Mouse (Mus musculus) kidney, embryonic 16.5 days (tissue): Measurements from ENCODE around the gene Atp5c1. TPM values are rescaled to one million over a fixed set of nuclear protein-coding genes. Genes with fewer than 3 reads are reported as not detected.

Source experiments
- ATAC-seq: fragments of 200-750 bp; cut with Nextera tagmentation; 2 replicates; pipeline ENCODE4 v1.8.0; 2017; ENCODE audit warnings: moderate TSS enrichment; ENCODE audit not compliant: low FRiP score, low TSS enrichment
- H3K27ac ChIP-seq: fragments of 300-500 bp; sonication (generic); 2 replicates; pipeline ENCODE4 v1.5.1; 2014; ENCODE audit warnings: low read length
- H3K27me3 ChIP-seq: fragments of 300-500 bp; sonication (generic); 2 replicates; pipeline ENCODE4 v1.6.1; 2014; ENCODE audit warnings: low read length, control low read depth, mixed read lengths; ENCODE audit not compliant: insufficient read depth
- H3K36me3 ChIP-seq: fragments of 300-500 bp; sonication (generic); 2 replicates; pipeline ENCODE4 v1.6.1; 2014; ENCODE audit warnings: low read length, control low read depth, mixed read lengths; ENCODE audit not compliant: insufficient read depth
- H3K4me1 ChIP-seq: fragments of 300-500 bp; sonication (generic); 2 replicates; pipeline ENCODE4 v1.6.1; 2014; ENCODE audit warnings: low read length, control low read depth, mixed read lengths; ENCODE audit not compliant: insufficient read depth
- H3K4me2 ChIP-seq: fragments of 300-500 bp; sonication (generic); replicated peaks from 2 replicates; pipeline ENCODE4 v1.6.1; 2014; ENCODE audit warnings: low read depth, low read length
- H3K4me3 ChIP-seq: fragments of 300-500 bp; sonication (generic); 2 replicates; pipeline ENCODE4 v1.5.1; 2014; ENCODE audit warnings: mild to moderate bottlenecking, low read length
- H3K9ac ChIP-seq: fragments of 300-500 bp; sonication (generic); replicated peaks from 2 replicates; pipeline ENCODE4 v1.6.1; 2014; ENCODE audit warnings: low read length
- H3K9me3 ChIP-seq: fragments of 300-500 bp; sonication (generic); 2 replicates; pipeline ENCODE4 v1.6.1; 2016; ENCODE audit warnings: low read length, control low read depth
- WGBS: fragments of 180-500 bp; shearing (Covaris S2); extraction: QIAGEN DNeasy Blood & Tissue Kit; methylation state at CpG from one replicate; pipeline ENCODE4 v1.1.7; 2014; 5-methylcytosine and 5-hydroxymethylcytosine counted together
- polyA plus RNA-seq: library from polyadenylated mRNA; unstranded; fragments of >200 nt; fragmentation: Nextera tagmentation; extraction: Ambion mirVana; gene quantifications from 2 replicates; pipeline ENCODE4 v1.2.1, GENCODE M21; 2015

Gene Atp5c1
- polyA plus RNA-seq, 1 experiment from 2014 or later: 740 TPM

DNA sequence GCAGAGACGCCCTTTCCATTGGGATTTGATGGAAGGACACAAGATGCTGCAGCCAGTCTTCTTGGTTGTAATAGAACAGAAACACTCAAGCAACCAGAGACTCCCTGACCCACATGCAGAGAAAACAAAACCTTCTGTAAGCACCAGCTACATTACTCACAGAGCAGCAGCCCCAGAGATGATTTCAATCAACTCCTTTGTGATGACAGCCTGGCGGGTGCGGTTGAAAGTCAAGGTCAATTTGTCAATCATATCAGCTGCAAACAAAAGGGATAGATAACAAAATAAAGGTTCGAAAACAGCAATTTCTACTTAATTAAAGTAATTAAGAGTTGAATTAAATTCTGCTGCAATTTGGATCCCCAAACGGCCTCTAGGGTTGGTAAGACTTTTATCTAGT, 21.5 kb downstream of the Atp5c1 start:
- no peaks in the 10 kb centered on the region for H3K4me1 ChIP-seq
- WGBS: 93% methylated on average over 5 of the region's 5 CpGs
- H3K27ac ChIP-seq: no peak overlapping the region
- ATAC-seq: no peak
- H3K4me2 ChIP-seq: no peak overlapping the region
- H3K9ac ChIP-seq: no peak overlapping the region
- no peaks in the 10 kb centered on the region for H3K27me3 ChIP-seq
- H3K4me3 ChIP-seq: no peak overlapping the region
- H3K9me3 ChIP-seq: no peaks in the 10 kb centered on the region
- H3K36me3 ChIP-seq: peaks cover 78% of the 10 kb centered on the region

GRCm38 (mm10) chr2:10051996-10052395, 28.3 kb downstream of the Atp5c1 start:
- Histone ChIP-seq H3K36me3 (peaks cover 25% of the 10 kb centered on the region), H3K4me2 (no peak overlapping the region), H3K4me1 (peaks cover 12% of the 10 kb centered on the region), H3K27me3 (no peaks in the 10 kb centered on the region), H3K9ac (no peak overlapping the region), H3K9me3 (no peaks in the 10 kb centered on the region), H3K27ac (no peak overlapping the region), H3K4me3 (no peak overlapping the region)
- no peak for ATAC-seq
- WGBS: 100% methylated on average over 1 of the region's 1 CpGs

DNA sequence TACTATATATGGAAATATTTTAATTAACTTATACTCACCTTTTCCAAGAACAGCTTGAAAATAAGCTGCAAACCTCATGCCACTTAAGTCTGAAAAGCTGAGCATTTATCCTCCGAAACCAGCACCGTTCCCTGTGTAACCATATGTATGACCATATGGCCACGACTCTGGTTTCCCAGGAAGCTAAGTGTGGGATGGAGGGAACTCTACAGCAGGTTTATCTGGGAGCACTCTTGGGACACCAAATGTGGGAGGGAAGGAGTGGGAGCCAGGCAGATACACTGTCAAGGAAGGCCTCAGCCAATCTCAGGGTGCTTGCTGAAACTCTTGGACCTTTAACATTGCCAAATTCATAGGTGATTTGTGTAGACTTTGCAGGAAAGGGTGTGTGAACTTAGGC, 29.4 kb downstream of the Atp5c1 start:
- Histone ChIP-seq H3K4me2 (no peak overlapping the region), H3K4me1 (peaks cover 14% of the 10 kb centered on the region), H3K4me3 (no peak overlapping the region), H3K9ac (no peak overlapping the region), H3K27me3 (no peaks in the 10 kb centered on the region), H3K9me3 (no peaks in the 10 kb centered on the region), H3K27ac (no peak overlapping the region), H3K36me3 (peaks cover 18% of the 10 kb centered on the region)
- WGBS: 74% methylated on average over 3 of the region's 3 CpGs
- ATAC-seq: no peak

- no peaks in the 10 kb centered on the region for H3K9me3 ChIP-seq
- no peak overlapping the region for H3K27ac ChIP-seq
- no peaks in the 10 kb centered on the region for H3K27me3 ChIP-seq
- H3K4me3 ChIP-seq: peak overlapping the region; percentile 92
- 0 out of 2 replicates have a peak overlapping the region, but pooled peaks have one; percentile 17 for H3K9ac ChIP-seq
- no peak for ATAC-seq
- H3K4me1 ChIP-seq: peaks cover 14% of the 10 kb centered on the region
- peak overlapping the region; percentile 62 for H3K4me2 ChIP-seq
- WGBS: 11% methylated on average over 10 of the region's 10 CpGs
- peaks cover 7% of the 10 kb centered on the region for H3K36me3 ChIP-seq
Observed at GRCm38 (mm10) chr2:10049456-10049855, 30.9 kb downstream of the Atp5c1 start.

- Histone ChIP-seq H3K27ac (no peak within 1 kb of the TSS), H3K27me3 (no peaks in the 10 kb centered on the region), H3K4me3 (peak within 1 kb of the TSS; percentile 92), H3K4me2 (peak within 1 kb of the TSS; percentile 81), H3K36me3 (no peaks in the 10 kb centered on the region), H3K4me1 (peaks cover 14% of the 10 kb centered on the region), H3K9me3 (no peaks in the 10 kb centered on the region), H3K9ac (peak within 1 kb of the TSS; percentile 87)
- peak; percentile 94 for ATAC-seq
- under 1% methylated on average over 36 of the region's 36 CpGs for WGBS
Observed at GRCm38 (mm10) chr2:10048461-10048860, 31.8 kb downstream of the Atp5c1 start, which contains the start of gene Taf3. Taf3 (minus strand) TSS chr2:10048596.

DNA sequence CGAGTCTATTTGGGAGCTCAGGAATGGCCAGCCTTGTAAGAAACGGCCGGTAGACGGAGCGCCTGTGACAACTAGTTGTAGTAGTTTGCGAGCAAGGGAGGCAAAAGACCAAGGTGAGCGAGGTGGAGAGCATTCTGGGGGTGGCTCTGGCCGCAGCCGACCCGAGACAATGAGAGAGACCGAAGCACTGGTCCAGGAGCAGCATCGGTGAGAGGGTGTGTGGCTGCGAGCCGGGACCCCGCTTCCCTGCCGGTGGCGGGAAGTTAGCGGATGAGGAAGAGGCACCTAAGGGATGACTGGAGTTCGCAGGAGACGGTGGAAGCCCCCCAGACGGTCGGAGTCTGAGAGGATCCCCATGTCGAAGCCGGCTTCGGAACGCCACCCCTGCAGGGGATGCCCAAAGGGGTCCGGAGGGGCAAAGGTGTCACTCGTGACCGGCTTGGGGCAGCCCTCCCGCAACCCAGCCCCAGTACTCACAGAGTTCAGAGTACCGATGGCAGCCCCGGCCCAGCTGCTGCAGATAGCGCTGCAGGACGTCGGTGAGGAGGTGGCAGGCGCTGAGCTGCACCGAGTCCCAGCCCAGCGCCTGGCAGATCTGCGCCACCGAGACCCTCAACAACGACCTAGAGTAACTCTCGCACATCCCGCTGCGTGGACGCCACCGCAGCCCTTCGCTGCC, 32.4 kb downstream of the Atp5c1 start:
- Histone ChIP-seq H3K9ac (peak overlapping the region; percentile 87), H3K4me1 (peaks cover 14% of the 10 kb centered on the region), H3K27me3 (no peaks in the 10 kb centered on the region), H3K27ac (no peak overlapping the region), H3K9me3 (no peaks in the 10 kb centered on the region), H3K4me2 (peak overlapping the region; percentile 81), H3K4me3 (peak overlapping the region; percentile 92), H3K36me3 (no peaks in the 10 kb centered on the region)
- peak; percentile 81 for ATAC-seq
- WGBS: under 1% methylated on average over 47 of the region's 47 CpGs

DNA sequence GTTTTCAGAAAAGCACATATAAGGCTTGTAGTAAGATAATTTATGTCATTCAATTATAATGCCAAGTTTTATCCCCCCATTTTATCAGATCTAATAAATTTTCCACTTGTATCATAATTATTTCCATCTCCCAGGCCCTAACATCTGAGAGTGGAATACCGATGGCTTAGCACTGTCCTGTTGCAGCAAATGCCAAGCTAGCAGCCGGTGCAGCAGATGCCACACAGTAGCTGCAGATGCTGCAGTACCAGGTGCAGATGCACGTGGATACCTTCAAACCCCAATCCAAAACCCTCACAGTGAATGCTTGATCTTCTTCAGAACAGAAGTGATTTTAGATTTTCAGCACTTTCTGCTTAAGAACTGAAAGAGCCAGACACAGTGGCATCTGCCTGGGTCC, 45.3 kb downstream of the Atp5c1 start:
- 83% methylated on average over 3 of the region's 3 CpGs for WGBS
- Histone ChIP-seq H3K36me3 (peaks cover 8% of the 10 kb centered on the region; the same call in 1 of the 2 replicates), H3K4me2 (no peak overlapping the region)

GRCm38 (mm10) chr2:10033684-10034083, 46.6 kb downstream of the Atp5c1 start:
- H3K4me1 ChIP-seq: peaks cover 7% of the 10 kb centered on the region; the same call in 1 of the 2 replicates
- H3K27ac ChIP-seq: no peak overlapping the region
- no peak overlapping the region for H3K4me2 ChIP-seq
- H3K9me3 ChIP-seq: no peaks in the 10 kb centered on the region
- H3K27me3 ChIP-seq: no peaks in the 10 kb centered on the region
- H3K9ac ChIP-seq: no peak overlapping the region
- no peak for ATAC-seq
- WGBS: 41% methylated on average over 4 of the region's 4 CpGs
- H3K36me3 ChIP-seq: no peaks in the 10 kb centered on the region
- H3K4me3 ChIP-seq: no peak overlapping the region

More for the DNA sequence above, 45.3 kb downstream of the Atp5c1 start:
- H3K27ac ChIP-seq: no peak overlapping the region
- H3K4me3 ChIP-seq: no peak overlapping the region
- peaks cover 7% of the 10 kb centered on the region; the same call in 1 of the 2 replicates for H3K4me1 ChIP-seq
- ATAC-seq: no peak
- H3K27me3 ChIP-seq: no peaks in the 10 kb centered on the region
- no peak overlapping the region for H3K9ac ChIP-seq
- no peaks in the 10 kb centered on the region for H3K9me3 ChIP-seq

DNA sequence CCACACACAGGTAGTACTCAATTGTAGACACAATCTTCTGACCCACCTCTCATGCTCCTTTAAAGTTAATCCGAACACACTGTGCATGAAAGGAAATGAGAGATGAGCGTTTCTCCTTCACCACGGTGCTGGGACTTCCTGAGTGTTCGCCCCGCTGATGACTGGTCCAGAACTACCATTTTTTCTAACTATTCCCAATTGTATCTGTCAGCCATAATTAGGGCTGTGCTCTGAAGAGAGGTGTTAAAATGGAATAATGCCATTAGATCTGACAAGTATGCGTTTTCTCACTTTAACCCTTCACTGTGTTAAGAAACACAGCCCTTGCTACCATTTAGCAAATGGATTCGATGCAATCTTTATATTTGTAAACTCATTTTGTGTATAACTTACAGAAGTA, 50.6 kb downstream of the Atp5c1 start:
- no peak overlapping the region for H3K4me2 ChIP-seq
- H3K27me3 ChIP-seq: no peaks in the 10 kb centered on the region
- H3K9me3 ChIP-seq: no peaks in the 10 kb centered on the region
- peaks cover 7% of the 10 kb centered on the region; the same call in 1 of the 2 replicates for H3K4me1 ChIP-seq
- 82% methylated on average over 7 of the region's 7 CpGs for WGBS
- no peak overlapping the region for H3K4me3 ChIP-seq
- no peak for ATAC-seq
- no peak overlapping the region for H3K9ac ChIP-seq
- H3K36me3 ChIP-seq: no peaks in the 10 kb centered on the region
- H3K27ac ChIP-seq: no peak overlapping the region

DNA sequence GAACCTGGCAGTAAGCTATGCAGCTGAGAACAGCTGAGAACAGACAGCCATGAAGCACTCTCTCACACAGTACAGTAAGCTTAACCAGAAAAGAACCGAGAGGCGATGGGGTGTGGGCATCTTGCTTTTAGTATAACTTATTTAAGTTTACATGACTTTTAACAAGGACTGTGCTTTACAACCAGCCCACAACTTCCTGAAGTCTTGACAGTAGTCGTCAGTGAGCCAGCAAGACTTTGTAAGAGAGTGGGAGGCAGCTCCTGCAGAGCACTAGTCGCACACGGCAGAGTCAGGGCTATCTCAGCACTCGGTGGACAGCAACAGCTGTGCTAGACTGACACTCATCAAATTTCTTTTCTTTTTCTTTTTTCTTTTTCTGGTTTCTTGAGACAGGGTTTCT, 56.0 kb downstream of the Atp5c1 start:
- no peak for ATAC-seq
- 73% methylated on average over 6 of the region's 6 CpGs for WGBS
- no peak overlapping the region for H3K9ac ChIP-seq
- H3K4me1 ChIP-seq: no peaks in the 10 kb centered on the region
- H3K4me3 ChIP-seq: no peak overlapping the region
- no peaks in the 10 kb centered on the region for H3K36me3 ChIP-seq
- no peak overlapping the region for H3K27ac ChIP-seq
- no peak overlapping the region for H3K4me2 ChIP-seq
- no peaks in the 10 kb centered on the region for H3K9me3 ChIP-seq
- H3K27me3 ChIP-seq: no peaks in the 10 kb centered on the region
